Mouse (Mus musculus): ENCODE data around the gene Lhx3.

Lhx3 gene

DNA sequence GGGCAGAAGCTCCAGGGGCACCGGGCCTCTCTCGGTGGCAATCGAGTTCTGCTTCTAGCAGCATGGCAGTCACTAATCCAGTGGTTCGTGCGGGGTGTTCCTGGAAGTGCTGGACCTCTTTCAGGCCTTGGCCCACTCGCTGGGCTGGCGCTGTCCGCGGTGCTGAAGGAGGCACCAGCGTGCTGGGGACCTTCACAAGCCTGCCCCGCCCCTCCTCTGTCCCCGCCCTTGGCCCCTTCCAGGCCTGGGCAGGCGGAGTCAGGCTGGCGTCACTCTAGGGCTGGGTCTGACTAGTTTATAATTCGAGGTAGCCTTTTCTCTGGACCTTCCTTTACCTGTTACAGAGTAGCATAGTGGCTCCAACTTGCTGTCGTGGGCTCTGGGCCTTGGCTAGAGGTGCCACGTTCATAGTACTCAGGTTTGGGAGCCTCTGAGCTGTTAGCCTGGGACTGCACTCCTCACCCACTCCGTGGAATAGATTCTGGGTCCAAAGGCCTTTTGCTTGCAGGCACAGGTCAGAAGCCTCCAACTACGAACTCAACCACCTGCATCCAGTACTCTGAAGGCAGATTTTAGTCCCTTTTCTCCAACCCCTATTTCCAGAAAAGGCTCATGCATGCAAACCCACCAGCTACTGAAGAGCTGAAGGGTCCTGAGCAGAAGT lies at the start of gene Lhx3:
Gene Lhx3 (minus strand): TSS at position 164 of the 664 bp plus-strand sequence.
- peak; percentile 80 for DNase-seq (ENCODE audit: low spot score)

DNA sequence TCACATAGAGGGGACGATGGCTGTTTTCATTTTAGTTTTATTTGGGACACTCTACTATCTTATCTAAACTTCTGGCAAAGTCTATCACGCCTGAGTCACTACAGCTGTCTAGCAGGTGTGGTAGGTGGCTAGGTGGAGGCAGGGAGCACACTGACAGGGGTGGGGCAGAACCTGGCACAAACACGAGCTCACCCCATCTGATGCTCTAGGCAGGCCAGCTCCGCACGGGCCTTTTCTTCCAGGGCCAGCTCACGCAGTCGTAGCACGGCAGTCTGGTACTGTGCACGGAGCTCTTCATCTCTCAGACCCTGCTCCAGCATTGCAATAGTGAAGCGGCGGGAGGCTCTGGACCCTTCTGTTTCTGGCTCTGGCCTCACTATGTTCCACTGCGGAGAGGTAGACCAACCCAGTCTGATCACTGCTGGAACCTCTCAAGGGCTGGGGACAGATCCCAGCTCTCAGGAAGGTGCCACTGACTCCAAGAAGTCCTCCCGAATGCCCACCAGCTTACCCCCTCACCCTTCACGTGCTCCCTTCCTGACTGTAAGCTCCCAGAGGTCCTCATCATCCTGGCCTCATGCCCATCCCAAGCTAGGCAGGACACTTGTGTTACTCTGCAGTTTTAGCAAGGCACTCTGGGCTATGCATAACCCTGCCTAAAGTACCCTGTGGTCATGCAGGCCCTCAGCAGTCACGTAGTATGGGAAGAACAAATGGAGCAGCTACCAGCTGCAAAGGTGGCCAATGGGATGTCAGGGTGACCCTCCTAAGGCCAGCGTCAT lies 49.4 kb upstream of the Lhx3 start:
- no peak for DNase-seq (ENCODE audit: low spot score)

DNA sequence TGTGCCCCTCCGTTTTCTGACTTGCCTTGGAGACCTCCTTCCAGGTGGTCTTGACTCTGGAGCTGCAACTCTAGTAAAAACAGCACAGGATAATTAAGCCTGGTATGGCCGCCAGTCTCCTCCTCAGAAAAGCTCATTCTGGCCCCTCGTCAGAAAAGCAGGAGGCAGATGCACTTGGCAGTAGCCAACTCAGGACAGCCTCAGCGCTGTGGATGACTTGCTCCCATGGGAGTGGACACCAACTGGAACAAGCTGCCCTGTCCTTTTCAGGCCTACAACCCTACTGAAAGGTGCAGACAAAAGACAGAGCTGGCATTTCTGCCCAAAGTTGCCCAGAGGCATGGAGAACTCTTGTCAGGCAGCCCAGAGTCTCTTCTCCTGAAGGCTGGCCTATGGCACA lies 46.7 kb upstream of the Lhx3 start:
- no peak for DNase-seq (ENCODE audit: low spot score)

DNA sequence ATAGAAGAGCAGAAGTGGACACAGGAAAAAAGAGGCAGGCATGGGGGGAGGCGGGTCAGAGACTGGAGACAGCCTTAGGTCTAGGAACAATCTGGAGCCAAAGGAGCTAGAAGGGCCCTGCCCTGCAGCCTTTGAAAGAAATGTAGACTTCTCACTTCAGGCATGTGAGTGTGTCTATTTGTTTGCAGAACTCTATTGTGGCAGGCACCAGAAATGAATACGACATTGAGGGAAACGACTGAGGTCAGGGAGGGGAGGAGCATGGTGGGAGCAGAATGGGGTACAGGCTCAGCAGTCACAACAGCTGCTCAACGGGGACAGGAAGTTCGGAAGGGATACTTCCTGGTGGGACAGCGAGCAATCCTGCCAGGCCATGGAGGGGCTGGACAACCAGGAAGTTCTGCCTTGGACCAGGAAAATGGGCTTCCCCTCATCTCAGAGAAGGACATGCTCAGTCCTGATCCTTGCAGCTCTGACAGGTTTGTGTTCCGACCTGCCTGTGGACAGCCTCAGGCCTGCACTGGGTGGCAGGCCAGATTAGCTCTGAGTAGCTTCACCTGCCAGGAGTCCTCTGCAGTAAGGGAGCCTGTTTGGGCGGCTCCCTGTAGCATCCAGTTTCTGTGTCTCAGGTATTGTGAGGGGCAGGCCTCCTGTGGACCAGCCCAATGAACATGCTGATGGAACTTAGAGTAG lies 44.6 kb upstream of the Lhx3 start:
- DNase-seq (ENCODE audit: low spot score) = no peak

DNA sequence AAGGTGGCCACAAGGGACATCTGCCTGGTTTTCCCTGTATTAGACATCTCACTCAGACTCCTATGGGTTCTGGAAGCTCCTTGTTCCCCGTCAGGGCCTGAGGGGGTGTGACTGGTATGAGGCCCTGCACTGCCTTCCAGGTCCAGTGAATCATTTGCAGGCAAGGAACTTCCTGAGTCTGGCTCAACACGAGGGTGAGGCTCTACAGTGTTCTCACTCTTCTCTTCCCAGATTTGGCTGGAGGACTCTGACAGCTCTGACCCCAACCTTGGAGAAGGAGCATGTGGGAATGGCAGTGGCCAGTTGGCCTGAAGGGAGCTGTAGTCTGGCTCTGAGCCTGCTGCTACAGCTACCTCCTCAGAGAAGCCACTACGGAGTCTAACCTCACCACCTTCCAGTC lies 39.4 kb upstream of the Lhx3 start:
- peak; percentile 44 for DNase-seq (ENCODE audit: low spot score)

DNA sequence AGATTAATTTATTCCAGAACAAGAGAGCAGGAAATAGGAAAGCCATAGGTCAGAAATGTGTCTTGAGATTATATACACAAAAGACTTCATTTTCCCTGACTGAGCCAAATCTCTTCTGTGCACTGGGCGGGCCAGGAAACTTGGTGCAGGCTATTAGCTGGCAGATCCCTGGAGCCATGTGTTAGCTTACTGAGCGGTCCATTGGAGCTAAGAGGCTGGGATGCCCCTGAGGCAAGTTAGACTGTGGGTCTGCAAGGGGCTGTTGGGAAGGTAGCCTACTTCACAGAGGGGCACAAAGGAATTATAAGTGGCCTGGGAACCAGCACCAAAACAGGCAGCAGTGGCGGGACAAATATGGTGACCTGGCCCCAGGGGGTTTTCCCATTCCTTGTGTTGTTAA lies 32.8 kb upstream of the Lhx3 start:
- no peak for DNase-seq (ENCODE audit: low spot score)

DNA sequence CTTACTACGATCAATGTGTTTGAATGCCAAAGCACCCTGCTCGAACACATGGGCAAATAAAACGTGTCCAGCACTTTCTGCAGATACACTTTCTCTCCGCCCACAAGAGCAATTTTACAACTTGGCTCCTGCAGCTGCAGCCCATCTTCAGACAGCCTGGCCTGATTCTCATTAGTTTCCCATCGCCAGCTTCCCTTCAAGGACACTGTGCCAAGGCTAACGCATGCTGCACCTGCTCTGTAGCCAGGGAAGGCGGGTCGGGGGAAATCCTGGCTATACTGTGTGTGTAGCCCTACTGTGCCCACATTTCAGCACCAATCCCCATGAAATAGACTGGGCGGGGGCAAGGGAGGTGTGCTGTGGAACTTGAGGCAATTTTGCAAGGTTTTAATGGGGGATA lies 32.2 kb upstream of the Lhx3 start:
- DNase-seq (ENCODE audit: low spot score) = no peak

DNA sequence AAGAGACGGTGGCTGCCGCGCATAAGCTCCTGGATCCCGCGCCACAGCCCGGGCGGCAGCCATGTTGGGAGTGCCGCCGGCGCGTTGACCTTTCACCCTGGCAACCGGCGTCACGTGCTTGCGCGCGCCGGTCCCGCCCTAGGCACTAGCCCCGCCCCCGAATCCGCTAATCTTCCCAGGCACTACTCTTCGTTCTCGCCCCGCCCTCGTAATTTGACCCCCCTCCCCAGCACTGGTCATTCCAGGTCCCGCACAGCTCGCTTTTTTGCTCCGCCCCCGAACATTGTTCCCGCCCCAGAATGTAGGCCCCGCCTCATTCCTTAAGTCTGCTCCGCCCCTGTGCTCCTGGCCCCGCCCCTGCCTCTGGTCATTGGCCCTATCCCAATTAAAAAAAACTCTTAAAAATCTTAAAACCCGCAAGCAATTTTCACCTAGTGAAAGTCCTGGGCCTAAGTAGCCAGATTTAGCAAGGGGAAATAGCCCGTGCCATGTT lies 29.2 kb upstream of the Lhx3 start, which contains the start of gene Qsox2:
Gene Qsox2 (minus strand): TSS at position 236 of the 493 bp plus-strand sequence.
- peak; percentile 97 for DNase-seq (ENCODE audit: low spot score)

DNA sequence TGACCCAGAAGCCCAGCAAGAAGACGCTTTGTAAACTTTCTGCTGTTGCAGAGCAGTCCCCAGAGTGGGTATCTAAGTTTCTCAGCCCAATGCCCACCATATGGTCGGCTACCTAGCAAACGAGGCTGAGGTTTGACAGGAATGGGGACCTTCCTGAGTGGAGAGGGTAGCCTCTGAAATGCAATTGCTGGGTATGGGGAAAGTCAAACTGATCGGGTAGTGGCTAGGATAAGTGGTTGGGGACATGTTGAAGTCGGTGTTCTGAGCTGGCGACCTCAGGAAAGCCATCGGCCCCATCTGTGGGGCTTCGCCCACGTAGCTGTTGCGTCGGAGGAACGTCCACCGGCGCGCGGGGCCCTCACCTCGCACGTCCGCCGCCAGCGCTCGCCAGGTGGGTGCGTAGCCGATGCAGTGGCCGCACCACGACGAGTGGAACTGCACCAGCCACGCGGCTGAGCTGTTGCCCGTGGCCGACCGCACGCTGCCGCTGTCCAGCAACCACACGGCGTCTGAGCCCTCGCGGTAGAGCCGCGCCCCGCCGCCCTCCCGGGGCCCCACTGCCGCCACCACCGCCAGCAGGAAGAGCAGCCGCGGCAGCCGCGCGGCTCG lies 28.7 kb upstream of the Lhx3 start:
- peak; percentile 75 for DNase-seq (ENCODE audit: low spot score)

DNA sequence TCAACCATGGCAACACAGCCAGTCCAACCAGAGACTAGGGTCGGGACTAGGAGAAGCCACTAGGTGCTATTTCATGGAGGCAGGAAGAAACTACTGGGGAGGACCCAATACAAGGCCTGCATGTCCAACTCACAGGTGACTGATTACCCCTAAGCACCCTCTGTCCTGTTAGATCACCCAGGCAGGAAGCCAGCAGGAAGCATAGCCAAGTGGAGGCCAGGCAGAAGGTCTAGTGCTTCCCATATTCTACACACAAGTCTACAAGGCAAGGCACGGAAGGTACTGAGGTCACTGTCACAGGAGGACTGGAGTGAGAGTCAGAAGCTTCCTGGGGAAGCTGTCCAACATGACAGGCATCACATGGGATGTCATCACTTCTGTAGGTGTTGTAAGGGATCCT lies 26.7 kb upstream of the Lhx3 start:
- no peak for DNase-seq (ENCODE audit: low spot score)

DNA sequence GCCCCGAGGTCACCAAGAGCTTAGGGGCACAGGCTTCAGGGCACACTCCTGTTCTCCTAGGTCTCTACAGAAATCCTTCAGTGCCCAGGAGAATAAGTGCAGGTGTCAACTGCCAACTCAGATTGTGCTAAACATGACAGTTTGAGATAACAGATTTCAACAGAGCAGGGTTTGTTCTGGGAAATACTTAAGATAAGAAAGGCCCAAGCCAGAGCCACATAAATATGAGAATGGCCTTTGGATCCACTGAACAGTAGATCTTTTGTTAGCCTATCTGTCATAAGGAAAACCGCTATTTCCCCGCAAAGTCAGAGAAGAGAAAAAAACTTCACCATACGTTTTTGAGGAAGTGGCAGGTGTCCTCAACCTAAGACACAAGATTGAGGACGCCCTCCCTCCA lies 26.2 kb upstream of the Lhx3 start:
- no peak for DNase-seq (ENCODE audit: low spot score)

DNA sequence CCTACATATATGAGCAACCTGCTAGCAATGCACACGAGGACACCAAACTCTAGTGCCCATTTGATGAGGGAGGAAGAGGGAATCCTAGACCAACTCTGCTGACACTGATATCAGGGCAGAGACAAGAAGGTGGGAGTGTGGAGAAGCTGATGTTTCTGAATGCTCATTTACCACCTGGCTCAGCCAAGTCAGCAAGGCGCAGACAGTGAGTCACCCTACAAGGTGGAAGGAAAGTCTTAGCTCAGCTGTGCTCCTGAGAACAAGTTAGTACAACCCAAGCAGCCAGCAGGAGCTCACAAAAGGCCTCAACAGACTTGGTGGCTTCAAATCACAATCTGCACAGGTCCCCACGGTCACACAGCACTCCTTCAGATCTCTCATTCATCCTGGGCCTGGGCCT lies 23.3 kb upstream of the Lhx3 start:
- DNase-seq (ENCODE audit: low spot score) = no peak

DNA sequence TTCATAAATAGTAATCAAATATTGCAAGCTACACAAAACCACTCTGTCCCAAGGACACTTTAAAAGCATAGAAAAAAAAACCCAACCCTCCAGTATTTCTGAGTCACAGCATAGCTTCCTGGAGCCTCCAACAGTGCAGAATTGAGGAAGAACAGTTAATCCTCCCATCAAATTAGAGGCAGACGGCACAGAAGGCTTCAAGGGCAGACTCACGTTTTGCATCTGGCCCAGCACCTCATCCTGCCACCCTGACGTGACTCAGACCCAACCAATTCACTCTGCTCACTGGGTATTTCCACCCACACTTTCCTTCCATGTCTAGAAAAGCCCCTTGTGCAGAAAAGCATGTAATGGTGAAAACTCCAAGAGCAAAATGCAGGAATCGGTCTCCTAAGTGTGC lies 22.2 kb upstream of the Lhx3 start:
- no peak for DNase-seq (ENCODE audit: low spot score)

DNA sequence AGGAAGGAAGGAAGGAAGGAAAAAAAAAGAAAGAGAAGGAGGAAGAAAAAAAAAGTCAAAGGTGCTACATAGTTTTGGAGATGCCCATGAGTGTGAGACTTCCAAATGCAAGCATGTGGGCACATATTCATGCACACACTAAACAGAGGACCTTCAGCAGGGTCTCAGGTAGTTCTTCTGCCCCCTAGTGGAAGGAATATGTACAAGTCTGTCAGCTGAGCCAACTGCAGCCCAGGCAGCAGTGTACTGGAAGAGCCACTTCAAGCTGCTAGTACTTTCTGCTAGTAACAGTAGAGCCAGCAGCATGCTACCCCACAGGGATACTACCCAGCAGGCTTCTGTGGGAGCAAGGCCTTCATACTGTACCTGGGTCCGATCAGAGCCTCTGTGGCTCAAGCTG lies 19.7 kb upstream of the Lhx3 start:
- no peak for DNase-seq (ENCODE audit: low spot score)

DNA sequence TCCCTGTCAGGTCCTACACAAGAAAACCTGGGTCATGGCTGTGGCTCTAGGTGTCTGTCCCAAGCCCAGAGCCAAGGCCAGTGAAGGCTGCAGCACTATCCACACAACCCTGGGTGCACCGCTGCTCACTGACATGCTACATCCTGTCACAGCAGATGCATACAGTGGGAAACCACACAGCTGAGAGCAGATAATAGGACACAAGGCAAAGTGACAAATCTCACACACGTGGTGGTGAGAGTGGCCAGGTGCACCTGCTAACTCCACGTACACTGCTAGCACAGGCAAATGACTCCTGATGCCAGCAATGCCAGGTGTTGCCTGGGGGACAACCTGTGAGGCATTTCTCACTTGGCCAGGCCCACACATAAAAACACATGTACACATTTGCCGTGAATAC lies 17.2 kb upstream of the Lhx3 start:
- no peak for DNase-seq (ENCODE audit: low spot score)

DNA sequence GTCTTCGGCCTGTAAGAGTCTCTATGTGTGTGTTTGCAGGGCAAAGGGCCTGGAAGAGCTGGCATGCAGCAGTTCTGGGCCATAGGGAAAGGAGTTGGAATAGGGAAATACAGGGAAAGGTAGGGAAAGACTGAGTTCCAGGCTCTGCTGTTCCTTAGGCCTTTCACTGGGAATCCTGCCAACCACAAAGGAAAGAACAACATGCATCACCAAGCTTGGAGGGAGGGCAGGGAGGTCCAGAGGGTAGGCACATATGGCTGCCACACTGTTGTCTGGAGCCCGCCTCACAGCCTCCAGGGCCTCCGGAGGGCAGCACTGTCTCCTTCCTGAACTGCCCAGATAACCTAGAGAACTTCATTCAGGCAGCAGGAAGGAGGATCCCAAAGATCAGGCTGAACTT lies 15.9 kb upstream of the Lhx3 start:
- DNase-seq (ENCODE audit: low spot score) = no peak

DNA sequence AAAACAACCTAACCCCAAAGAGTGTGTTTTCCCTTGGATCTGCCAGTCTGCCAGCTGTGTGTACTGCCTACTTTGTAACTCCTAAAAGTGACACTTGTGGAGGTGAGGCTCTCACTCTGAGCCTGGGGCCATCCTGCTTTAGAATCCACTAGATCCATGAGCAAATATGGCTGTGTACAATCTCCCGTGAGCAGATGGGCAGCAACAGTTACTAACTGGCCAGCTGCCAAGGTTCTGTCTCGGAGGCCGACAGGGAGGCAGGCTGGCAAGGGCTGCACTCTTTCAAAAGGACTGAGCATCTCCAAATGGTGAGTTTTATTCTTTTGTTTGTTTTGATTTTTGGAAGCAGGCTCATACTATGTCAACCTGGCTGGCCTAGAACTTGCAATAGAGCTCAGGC lies 6.4 kb upstream of the Lhx3 start:
- no peak for DNase-seq (ENCODE audit: low spot score)

DNA sequence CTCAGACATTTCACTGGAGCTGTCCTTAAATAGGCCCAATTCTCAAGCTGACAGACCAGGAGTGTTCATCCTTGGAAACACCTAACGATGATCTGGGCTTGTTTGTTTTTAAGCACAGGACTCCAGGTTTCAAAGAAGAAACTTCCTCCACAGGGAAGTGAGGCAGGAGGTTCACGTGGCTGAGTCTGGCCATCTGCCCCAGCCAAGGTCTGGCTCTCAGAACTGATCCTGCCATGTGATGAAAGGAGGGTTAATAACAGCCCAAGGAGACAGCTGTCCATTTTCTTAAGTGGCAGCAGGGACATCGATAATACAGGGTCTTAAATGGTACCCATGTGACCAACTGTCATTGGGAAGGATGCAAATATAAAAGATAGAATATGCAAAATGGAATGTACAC lies 1.5 kb upstream of the Lhx3 start:
- DNase-seq (ENCODE audit: low spot score) = no peak

DNA sequence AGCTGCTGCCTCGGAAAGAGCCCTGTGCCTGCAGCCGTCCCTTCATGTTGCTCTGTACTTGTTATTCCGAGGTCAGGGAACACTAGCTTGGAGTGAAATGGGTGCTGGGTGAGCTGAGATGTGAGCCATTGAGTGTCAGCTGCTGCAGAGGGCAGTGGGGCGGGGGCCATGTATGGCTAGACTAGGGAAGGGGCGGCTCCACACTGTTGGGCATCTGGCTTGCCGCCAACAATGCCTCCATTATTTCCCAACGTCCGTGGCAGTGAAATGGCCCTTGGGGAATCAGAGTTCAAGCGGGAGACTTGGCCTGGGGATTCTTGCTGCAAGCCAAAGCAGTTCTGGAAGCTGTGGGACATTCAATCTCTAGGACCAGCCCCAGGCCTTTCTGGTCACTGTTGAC lies 530 bp downstream of the Lhx3 start:
- DNase-seq (ENCODE audit: low spot score) = no peak

DNA sequence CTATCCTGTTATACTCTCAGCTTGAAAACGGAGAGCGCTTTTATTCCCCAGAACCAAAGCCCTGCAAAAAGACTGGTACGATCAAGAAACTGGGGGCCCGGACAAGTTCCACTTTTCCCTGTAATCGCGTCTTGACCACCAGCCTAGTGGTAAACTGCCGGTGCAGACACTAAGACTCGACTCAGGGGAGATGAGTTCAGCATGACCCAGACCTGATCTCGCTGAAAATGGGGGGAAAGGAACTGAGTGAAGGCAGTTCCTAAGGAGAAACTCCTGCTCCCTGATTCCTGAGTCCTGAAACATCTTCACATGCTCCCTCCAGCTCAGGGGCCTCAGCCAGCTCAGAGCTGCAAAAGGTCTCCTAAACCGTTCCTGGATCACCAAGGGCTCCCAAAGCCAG lies 2.3 kb downstream of the Lhx3 start:
- DNase-seq (ENCODE audit: low spot score) = no peak

DNA sequence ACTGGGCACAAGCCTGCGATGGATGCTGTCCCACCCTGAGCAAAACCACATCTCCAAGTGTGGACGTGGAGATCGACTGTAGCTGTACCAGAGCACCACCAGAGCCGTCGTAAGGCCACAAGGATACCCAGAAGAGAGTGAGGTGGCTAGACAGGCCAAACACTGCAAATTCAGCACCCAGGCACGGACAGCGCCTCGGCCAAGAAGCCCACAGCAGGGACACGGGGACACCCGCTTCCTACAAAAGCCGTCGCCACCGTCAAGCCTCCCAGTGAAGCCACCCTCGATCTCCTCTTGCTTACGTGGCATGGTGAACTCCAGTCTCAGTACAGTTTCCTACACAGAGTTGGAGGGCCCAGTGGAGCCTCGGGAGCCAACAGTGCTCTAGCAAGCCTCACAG lies 3.0 kb downstream of the Lhx3 start:
- DNase-seq (ENCODE audit: low spot score) = peak; percentile 31

DNA sequence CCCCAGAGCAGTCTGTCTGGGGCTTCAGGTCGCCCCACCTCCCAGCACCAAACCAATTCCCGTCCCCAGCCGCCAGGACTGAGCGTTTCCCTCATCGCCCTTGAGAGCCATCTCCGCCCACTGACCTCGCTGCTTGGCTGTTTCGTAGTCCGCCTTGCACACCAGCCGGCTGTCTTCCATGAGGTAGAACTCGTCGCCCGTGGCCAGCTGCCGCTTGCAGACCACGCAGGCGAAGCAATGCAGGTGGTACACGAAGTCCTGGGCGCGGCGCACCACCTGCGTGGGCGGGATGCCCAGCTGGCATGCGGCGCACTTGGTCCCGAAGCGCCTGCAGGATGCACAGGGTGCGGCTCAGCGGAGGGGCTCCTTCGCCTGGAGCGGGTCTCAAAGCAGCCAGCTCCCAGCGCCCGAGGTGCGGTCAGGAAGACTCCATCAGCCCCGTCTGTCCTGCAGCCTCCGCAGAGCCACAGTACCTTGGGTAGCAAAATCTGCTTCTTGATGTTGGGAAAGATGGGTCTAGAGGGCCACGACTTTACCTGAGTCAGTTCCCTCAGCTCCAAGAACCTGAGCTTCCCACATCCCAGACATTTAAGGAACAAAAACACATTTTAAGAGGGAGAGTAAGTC lies 5.1 kb downstream of the Lhx3 start:
- DNase-seq (ENCODE audit: low spot score) = no peak

All from testis, postnatal 14 days (tissue).